Mouse (Mus musculus) embryonic facial prominence, embryonic 12.5 days (tissue): ENCODE measurements around the gene Plekha4. TPM values are rescaled to one million over a fixed set of nuclear protein-coding genes. Genes with fewer than 3 reads are reported as not detected.

Experiments
- ATAC-seq: fragments of 200-750 bp; cut with Nextera tagmentation; 2 replicates; pipeline ENCODE4 v1.8.0; 2017; ENCODE audit not compliant: insufficient number of reproducible peaks, insufficient read depth, low FRiP score, low TSS enrichment
- H3K27ac ChIP-seq: fragments of 300-500 bp; sonication (generic); 2 replicates; pipeline ENCODE4 v1.5.1; 2016; ENCODE audit warnings: mild to moderate bottlenecking
- H3K27me3 ChIP-seq: fragments of 300-500 bp; sonication (generic); 2 replicates; pipeline ENCODE4 v1.6.1; 2016; ENCODE audit warnings: mild to moderate bottlenecking, moderate library complexity
- H3K36me3 ChIP-seq: fragments of 300-500 bp; sonication (generic); 2 replicates; pipeline ENCODE4 v1.6.1; 2016; ENCODE audit warnings: mild to moderate bottlenecking
- H3K4me1 ChIP-seq: fragments of 300-500 bp; sonication (generic); 2 replicates; pipeline ENCODE4 v1.6.1; 2016
- H3K4me2 ChIP-seq: fragments of 300-500 bp; sonication (generic); replicated peaks from 2 replicates; pipeline ENCODE4 v1.6.1; 2016; ENCODE audit warnings: mild to moderate bottlenecking, moderate library complexity
- H3K4me3 ChIP-seq: fragments of 300-500 bp; sonication (generic); 2 replicates; pipeline ENCODE4 v1.5.1; 2016; ENCODE audit warnings: mild to moderate bottlenecking
- H3K9ac ChIP-seq: fragments of 300-500 bp; sonication (generic); 2 replicates; pipeline ENCODE4 v1.6.1; 2016; ENCODE audit warnings: mild to moderate bottlenecking, moderate library complexity
- H3K9me3 ChIP-seq: fragments of 300-500 bp; sonication (generic); 2 replicates; pipeline ENCODE4 v1.6.1; 2016; ENCODE audit warnings: mild to moderate bottlenecking, moderate library complexity
- WGBS: fragments of 180-500 bp; shearing (Covaris S2); methylation state at CpG from one replicate; pipeline ENCODE4 v1.1.7; 2016; 5-methylcytosine and 5-hydroxymethylcytosine counted together
- polyA plus RNA-seq: library from polyadenylated mRNA; unstranded; fragments of >200 nt; fragmentation: Nextera tagmentation; extraction: Ambion mirVana; gene quantifications from 2 replicates; pipeline ENCODE4 v1.2.1, GENCODE M21; 2016

Plekha4 gene
- polyA plus RNA-seq, 1 experiment from 2014 or later = 3.0 TPM

DNA sequence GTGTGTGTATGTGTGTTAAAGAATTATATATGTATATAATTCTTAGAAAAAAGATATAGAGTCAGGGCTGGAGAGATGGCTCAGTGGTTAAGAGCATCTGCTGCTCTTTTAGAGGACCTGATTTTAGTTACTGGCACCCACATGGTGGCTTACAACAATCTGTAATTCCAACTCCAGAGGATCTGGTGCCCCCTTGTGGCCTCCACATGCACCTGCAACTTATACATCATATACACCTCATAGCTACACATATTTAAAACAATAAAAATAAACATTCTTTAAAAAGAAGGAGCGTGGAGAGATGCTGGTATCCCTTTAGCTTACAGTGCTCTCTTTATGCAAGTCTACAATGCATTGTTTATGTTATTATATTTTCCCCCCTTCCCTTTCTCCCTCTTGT, 18.4 kb downstream of the Plekha4 start:
- H3K4me1 ChIP-seq = no peaks in the 10 kb centered on the region
- H3K27me3 ChIP-seq = no peaks in the 10 kb centered on the region
- no peak overlapping the region for H3K9ac ChIP-seq
- H3K4me2 ChIP-seq = no peak overlapping the region
- 88% methylated on average over 1 of the region's 1 CpGs for WGBS
- ATAC-seq = no peak
- no peaks in the 10 kb centered on the region for H3K36me3 ChIP-seq
- H3K9me3 ChIP-seq = no peaks in the 10 kb centered on the region
- H3K4me3 ChIP-seq = no peak overlapping the region
- no peak overlapping the region for H3K27ac ChIP-seq

DNA sequence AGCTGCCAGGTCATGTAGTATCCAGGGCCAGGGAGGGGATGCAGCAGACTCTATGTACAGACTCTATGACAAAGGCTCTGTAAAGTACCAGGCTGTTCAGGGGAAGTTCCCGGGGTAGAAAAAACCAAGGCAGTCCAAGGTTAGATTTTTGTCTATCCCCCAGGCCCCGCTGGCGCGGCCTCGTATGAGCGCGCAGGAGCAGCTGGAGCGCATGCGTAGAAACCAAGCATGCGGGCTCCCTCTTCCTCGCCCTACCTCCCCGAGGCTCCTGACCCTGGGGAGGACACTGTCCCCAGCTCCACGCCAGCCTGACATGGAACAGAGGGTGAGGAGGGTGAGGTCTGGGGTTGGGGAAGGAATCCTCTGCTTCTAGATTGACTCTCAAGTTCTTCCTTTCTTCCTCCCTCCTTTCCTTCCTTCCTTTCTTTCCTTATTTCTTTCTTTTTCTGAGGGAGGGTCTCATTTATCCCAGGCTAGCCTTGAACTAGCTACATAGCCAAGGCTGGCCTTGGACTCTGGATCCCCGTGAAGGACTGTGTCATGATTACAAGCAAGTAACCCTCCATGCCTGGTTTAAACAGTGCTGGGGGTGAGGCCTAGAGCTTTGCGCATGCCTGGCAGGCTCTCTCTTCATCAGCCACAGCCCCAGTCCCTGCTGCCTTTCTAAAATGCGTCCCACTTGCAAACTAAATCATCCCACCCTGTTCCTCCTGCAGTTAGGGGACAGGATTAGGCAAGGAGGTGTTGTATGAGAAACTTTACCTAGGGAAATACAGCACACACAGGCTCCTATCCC, 23.7 kb downstream of the Plekha4 start:
- 86% methylated on average over 16 of the region's 16 CpGs for WGBS
- H3K9me3 ChIP-seq = no peaks in the 10 kb centered on the region
- H3K36me3 ChIP-seq = no peaks in the 10 kb centered on the region
- H3K9ac ChIP-seq = no peak overlapping the region
- H3K4me1 ChIP-seq = 0 out of 2 replicates have a peak, but pooled peaks cover 5% of the 10 kb centered on the region
- H3K4me2 ChIP-seq = no peak overlapping the region
- H3K27me3 ChIP-seq = no peaks in the 10 kb centered on the region
- ATAC-seq = no peak
- H3K4me3 ChIP-seq = no peak overlapping the region
- no peak overlapping the region for H3K27ac ChIP-seq

DNA sequence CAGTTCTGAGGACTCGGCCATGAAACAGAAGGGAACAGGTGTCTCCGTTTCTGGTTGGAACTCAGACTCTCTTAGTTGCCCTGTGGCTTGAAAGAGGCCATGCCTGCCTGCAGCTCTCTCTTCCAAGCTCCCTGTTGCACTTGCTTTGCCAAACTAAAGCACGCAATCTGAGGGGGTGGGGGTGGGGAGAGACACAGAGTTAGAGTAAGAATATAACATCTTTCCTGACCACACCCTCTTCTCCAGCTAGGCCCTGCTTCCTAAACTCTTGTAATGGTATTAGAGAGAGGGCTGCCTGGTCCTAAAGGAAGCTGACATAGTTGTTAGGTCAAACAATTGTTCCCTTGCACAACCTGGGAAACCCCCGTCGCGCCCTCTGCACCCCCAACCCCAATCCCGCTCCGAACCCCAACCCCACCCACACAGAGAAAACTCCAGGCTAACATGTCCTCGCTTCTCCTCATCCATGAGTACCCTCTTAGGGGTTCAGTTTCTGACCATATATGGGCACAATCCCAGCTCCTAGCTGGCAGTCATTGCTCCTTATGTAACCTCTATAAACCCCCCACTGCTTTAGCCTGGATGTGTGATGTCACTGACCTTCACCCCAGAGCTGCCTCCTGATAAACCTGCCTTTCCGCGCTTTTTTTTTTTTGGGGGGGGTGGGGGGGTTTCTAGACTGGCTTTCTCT, 24.8 kb downstream of the Plekha4 start:
- Histone ChIP-seq H3K4me2 (no peak overlapping the region), H3K4me3 (no peak overlapping the region), H3K27me3 (no peaks in the 10 kb centered on the region), H3K9me3 (no peaks in the 10 kb centered on the region), H3K9ac (no peak overlapping the region), H3K36me3 (no peaks in the 10 kb centered on the region), H3K27ac (no peak overlapping the region), H3K4me1 (0 out of 2 replicates have a peak, but pooled peaks cover 5% of the 10 kb centered on the region)
- ATAC-seq = no peak
- 76% methylated on average over 11 of the region's 11 CpGs for WGBS

DNA sequence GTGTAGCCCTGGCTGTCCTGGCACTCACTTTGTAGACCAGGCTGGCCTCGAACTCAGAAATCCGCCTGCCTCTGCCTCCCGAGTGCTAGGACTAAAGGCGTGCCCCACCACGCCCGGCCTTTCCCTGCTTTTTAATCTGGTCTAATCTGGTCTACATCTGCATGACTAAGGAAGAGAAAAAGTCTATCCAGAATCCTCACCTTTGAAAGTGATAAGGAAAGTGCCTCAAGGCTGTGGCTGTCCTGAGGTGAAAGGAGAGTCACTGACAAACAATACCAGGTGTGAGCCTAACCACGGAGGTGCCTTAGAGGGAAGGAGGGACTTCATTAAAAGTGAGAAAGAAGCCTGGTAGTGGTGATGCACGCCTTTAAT, 25.4 kb downstream of the Plekha4 start:
- WGBS = 85% methylated on average over 8 of the region's 8 CpGs
- Histone ChIP-seq H3K27me3 (no peaks in the 10 kb centered on the region), H3K27ac (no peak overlapping the region), H3K9ac (no peak overlapping the region), H3K9me3 (no peaks in the 10 kb centered on the region), H3K4me3 (no peak overlapping the region), H3K36me3 (no peaks in the 10 kb centered on the region), H3K4me1 (0 out of 2 replicates have a peak, but pooled peaks cover 5% of the 10 kb centered on the region), H3K4me2 (no peak overlapping the region)
- ATAC-seq = no peak

DNA sequence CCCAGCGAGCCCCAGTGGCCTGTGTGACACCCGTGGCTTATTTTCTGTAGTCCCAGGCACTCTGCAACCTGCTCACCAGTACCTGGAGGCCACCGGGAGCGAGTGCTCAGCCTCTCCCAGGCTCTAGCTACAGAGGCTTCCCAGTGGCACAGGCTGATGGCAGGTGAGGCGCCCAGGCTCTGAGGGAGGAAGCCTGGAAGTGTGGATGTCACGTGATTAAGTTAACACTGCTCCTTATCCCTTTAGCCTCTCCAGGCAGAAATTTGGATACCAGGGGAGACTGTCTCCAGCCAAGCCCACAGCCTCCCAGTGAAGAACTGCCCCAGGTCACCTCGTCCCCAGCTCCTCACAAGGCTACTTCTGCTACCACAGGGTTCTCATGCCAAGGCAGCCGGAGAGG, 27.4 kb downstream of the Plekha4 start:
- WGBS = 63% methylated on average over 8 of the region's 8 CpGs
- no peak overlapping the region for H3K4me3 ChIP-seq
- no peak overlapping the region for H3K4me2 ChIP-seq
- no peak for ATAC-seq
- H3K27me3 ChIP-seq = no peaks in the 10 kb centered on the region
- peak overlapping the region; percentile 13; the same call in 1 of the 2 replicates for H3K9ac ChIP-seq
- H3K27ac ChIP-seq = no peak overlapping the region
- H3K9me3 ChIP-seq = no peaks in the 10 kb centered on the region
- H3K4me1 ChIP-seq = 0 out of 2 replicates have a peak, but pooled peaks cover 5% of the 10 kb centered on the region
- no peaks in the 10 kb centered on the region for H3K36me3 ChIP-seq

DNA sequence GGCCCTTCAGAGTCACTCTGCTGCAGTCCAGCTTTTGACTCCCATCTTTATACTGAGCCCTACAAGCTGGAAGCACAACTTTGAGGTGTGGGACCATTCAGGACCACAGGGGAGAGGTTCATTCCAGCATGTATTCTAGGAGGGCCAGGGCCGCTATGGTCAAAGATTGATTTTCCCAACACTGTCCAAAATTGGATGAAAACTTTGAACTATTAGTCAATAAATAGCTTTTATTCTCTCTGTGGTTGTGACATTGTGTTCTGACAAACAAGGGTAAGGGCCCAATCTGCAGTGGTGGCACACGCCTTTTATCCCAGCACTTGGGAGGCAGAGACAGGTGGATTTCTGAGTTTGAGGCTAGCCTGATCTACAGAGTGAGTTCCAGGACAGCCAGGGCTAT, 27.9 kb downstream of the Plekha4 start:
- no peak overlapping the region for H3K4me3 ChIP-seq
- 93% methylated on average over 2 of the region's 2 CpGs for WGBS
- peak overlapping the region; percentile 13; the same call in 1 of the 2 replicates for H3K9ac ChIP-seq
- H3K9me3 ChIP-seq = no peaks in the 10 kb centered on the region
- H3K27me3 ChIP-seq = no peaks in the 10 kb centered on the region
- 0 out of 2 replicates have a peak, but pooled peaks cover 5% of the 10 kb centered on the region for H3K4me1 ChIP-seq
- no peak overlapping the region for H3K27ac ChIP-seq
- H3K4me2 ChIP-seq = no peak overlapping the region
- ATAC-seq = no peak
- no peaks in the 10 kb centered on the region for H3K36me3 ChIP-seq

DNA sequence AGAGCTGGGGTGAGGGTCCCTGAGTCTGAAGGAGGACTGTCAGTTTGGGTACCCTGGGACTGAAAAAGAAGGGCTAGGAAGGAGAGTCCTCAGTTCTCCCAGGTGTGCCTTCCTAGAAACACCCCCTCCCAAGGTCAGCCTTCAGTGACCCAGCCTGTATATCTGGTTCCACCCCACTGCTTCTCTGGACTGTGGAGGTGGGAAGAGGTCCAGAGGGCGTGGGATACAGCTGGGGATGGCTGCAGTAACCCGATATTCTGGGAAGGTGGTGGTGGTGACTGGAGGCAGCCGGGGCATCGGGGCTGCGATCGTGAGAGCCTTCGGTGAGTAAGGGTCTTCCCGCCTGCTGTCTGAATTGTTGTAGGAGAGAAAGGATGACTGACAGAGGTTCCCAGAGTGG, 28.6 kb downstream of the Plekha4 start, which contains the start of gene Hsd17b14:
Gene Hsd17b14 (plus strand): TSS at position 150 of the 400 bp plus-strand sequence.
- Histone ChIP-seq H3K36me3 (no peaks in the 10 kb centered on the region), H3K4me1 (0 out of 2 replicates have a peak, but pooled peaks cover 5% of the 10 kb centered on the region), H3K9me3 (no peaks in the 10 kb centered on the region), H3K27ac (no peak within 1 kb of the TSS), H3K4me2 (no peak within 1 kb of the TSS), H3K9ac (peak within 1 kb of the TSS; percentile 13; the same call in 1 of the 2 replicates), H3K27me3 (no peaks in the 10 kb centered on the region), H3K4me3 (no peak within 1 kb of the TSS)
- no peak for ATAC-seq
- 20% methylated on average over 8 of the region's 8 CpGs for WGBS

DNA sequence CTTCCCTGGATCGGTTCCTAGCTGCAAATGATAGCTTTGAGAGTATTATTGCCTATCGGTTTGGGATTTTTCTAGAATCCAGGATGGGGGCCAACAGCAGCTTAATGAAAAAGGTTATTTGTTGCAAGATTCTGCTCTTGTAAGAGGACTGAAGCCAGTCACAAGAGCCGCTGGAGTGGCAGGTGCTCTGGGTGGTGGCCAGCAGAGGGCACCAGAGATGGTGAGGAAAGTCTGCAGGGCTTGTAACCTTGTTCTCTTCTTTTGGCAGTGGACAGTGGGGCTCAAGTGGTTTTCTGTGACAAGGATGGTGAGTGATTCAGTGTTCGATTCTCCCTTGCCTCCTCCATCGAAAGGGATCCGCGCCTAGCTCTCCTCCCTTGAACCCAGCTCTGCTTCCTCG, 29.7 kb downstream of the Plekha4 start:
- H3K9me3 ChIP-seq = no peaks in the 10 kb centered on the region
- WGBS = 26% methylated on average over 8 of the region's 8 CpGs
- 0 out of 2 replicates have a peak, but pooled peaks cover 1% of the 10 kb centered on the region for H3K4me1 ChIP-seq
- H3K4me2 ChIP-seq = no peak overlapping the region
- no peaks in the 10 kb centered on the region for H3K36me3 ChIP-seq
- no peak overlapping the region for H3K4me3 ChIP-seq
- H3K27me3 ChIP-seq = no peaks in the 10 kb centered on the region
- H3K9ac ChIP-seq = no peak overlapping the region
- ATAC-seq = no peak
- no peak overlapping the region for H3K27ac ChIP-seq

DNA sequence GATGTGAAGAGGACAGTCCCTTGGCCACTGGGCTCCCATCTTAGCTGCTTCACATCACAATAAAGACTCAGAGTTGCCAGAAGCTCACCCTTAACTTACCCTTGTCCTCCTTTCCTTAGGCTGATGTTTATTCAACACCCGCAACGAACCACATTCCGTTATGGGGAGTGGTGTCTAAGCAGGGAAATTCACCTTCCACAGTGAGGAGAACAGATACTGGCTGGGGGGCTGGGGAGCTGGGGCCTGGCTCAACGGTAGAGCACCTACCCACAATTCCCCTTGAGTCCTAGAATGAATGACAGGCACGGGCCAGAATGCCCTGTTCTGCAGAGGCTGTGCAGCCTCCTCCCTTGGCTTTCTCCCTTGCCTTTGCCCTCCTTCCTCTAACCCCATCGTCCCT, 32.8 kb downstream of the Plekha4 start:
- no peak overlapping the region for H3K4me2 ChIP-seq
- no peaks in the 10 kb centered on the region for H3K27me3 ChIP-seq
- H3K9ac ChIP-seq = no peak overlapping the region
- ATAC-seq = no peak
- H3K36me3 ChIP-seq = no peaks in the 10 kb centered on the region
- H3K9me3 ChIP-seq = no peaks in the 10 kb centered on the region
- WGBS = 61% methylated on average over 6 of the region's 6 CpGs
- peaks cover 8% of the 10 kb centered on the region; the same call in 1 of the 2 replicates for H3K4me1 ChIP-seq
- no peak overlapping the region for H3K27ac ChIP-seq
- no peak overlapping the region for H3K4me3 ChIP-seq

DNA sequence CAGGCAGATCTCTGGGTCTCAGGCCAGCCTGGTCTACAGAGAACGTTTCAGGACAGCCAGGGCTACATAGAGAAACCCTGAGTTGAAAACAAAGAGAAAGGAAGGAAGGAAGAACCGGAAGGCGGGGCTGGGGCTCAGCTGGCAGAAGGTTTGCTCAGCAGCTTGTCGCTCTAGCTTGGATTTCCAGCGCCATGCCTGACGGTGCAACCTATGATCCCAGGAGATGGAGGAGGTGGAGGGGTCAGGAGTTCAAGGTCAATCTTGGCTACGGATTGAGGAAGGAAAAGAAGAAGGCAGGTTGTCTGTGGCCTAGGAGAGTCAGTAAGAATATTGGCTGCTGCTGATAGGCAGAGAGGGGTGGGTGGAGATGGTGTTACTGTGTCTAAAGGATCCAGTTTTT, 34.1 kb downstream of the Plekha4 start:
- no peak overlapping the region for H3K4me2 ChIP-seq
- ATAC-seq = no peak
- 78% methylated on average over 7 of the region's 7 CpGs for WGBS
- no peaks in the 10 kb centered on the region for H3K9me3 ChIP-seq
- H3K4me1 ChIP-seq = peaks cover 8% of the 10 kb centered on the region; the same call in 1 of the 2 replicates
- H3K27ac ChIP-seq = no peak overlapping the region
- H3K4me3 ChIP-seq = no peak overlapping the region
- H3K27me3 ChIP-seq = no peaks in the 10 kb centered on the region
- no peaks in the 10 kb centered on the region for H3K36me3 ChIP-seq
- H3K9ac ChIP-seq = no peak overlapping the region

DNA sequence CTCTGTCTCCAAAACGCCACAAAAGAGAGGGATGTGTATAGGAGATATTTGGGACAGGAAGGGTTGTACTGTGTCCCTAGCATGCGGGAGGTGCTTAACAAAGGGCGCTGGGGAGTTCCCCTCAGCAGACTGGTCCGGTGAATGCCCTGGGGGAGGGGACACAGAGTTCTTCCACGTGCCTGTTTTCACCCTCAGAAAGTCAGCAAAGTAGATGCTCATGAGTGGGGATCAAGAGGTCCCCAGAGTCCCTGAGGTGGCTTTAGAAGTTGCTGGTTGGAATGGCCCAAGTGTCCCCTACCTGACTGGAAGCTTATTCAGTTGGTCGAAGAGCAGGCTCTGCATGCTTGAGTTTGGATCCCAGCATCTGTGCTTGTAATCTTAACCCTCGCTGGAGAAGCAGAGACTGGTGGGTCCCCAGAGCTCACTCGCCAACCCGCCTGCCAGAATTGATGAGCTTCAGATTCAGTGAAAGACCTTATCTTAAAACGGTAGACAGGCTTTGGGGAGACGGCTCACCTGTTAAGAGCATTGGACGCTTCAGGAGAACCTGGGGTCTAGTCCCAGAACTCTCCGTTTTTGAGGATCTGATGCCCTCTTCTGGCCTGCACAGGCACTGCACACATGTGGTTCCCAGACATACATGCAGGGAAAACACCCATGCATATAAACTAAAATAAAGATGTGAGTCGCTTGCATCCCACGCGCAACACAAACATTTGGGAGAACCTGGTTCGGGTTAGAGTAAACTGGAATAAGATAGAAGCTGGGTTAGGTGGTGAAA, 34.9 kb downstream of the Plekha4 start:
- no peak overlapping the region for H3K27ac ChIP-seq
- WGBS = 23% methylated on average over 17 of the region's 17 CpGs
- no peak overlapping the region for H3K9ac ChIP-seq
- no peak overlapping the region for H3K4me3 ChIP-seq
- no peaks in the 10 kb centered on the region for H3K27me3 ChIP-seq
- peak overlapping the region; percentile 27; the same call in 1 of the 2 replicates for H3K4me2 ChIP-seq
- no peaks in the 10 kb centered on the region for H3K36me3 ChIP-seq
- H3K4me1 ChIP-seq = peaks cover 8% of the 10 kb centered on the region; the same call in 1 of the 2 replicates
- ATAC-seq = no peak
- no peaks in the 10 kb centered on the region for H3K9me3 ChIP-seq
